Mouse (Mus musculus) liver, postnatal 0 days (tissue): Measurements from ENCODE around the gene Laptm5.

Source experiments
- CTCF ChIP-seq: sonication (generic); IDR thresholded peaks from 2 replicates; pipeline ENCODE4 v1.5.1; 2016; ENCODE audit warnings: antibody characterized with exemption, low read depth
- EP300 ChIP-seq: IDR thresholded peaks from 2 replicates; pipeline ENCODE4 v1.6.1; 2016; ENCODE audit warnings: antibody characterized with exemption, low read depth, mild to moderate bottlenecking

DNA sequence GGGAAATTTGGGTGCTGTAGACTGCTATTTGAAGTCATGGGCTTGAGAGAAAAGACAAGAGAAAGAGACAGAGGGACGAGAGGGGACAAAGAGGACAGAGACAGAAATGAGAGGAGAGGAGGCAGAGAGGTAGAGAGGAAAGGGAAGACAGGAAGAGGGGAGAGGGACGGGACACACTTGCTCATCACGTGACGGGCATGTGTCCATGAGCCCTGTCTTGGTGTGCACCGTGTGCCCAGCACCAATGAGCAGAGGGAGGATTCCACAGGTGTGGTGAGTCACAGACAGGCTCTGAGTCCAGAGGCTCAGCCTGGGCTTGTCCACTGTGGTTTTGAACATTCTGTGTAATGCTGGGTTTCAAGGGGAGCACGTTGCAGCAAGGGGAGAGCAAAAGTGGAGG is 45.0 kb upstream of the Laptm5 start:
- no peak for TF ChIP-seq CTCF
- TF ChIP-seq EP300 = no peak
